Mouse (Mus musculus) megakaryocyte, embryonic 14.5 days (primary cell): ENCODE data around the gene Dkk3.

Experiments
- FLI1 ChIP-seq: IDR thresholded peaks from 2 replicates; pipeline ENCODE4 v1.6.1; 2012; ENCODE audit warnings: low read length, inconsistent platforms, mixed read lengths
- GATA1 ChIP-seq: IDR thresholded peaks from 3 replicates; pipeline ENCODE4 v1.6.1; 2012; ENCODE audit warnings: mixed read lengths, low read length, inconsistent platforms, borderline replicate concordance

- TF ChIP-seq GATA1 (no peak), FLI1 (no peak)
Measured at GRCm38 (mm10) chr7:112205513-112205912, 46.7 kb upstream of the Dkk3 start.
